Mouse (Mus musculus): Measurements from ENCODE around the gene Map2k4. TPM values are rescaled to one million over a fixed set of nuclear protein-coding genes. Genes with fewer than 3 reads are reported as not detected.

Gene Map2k4
- polyA plus RNA-seq, 1 experiment: 70.0 TPM

DNA sequence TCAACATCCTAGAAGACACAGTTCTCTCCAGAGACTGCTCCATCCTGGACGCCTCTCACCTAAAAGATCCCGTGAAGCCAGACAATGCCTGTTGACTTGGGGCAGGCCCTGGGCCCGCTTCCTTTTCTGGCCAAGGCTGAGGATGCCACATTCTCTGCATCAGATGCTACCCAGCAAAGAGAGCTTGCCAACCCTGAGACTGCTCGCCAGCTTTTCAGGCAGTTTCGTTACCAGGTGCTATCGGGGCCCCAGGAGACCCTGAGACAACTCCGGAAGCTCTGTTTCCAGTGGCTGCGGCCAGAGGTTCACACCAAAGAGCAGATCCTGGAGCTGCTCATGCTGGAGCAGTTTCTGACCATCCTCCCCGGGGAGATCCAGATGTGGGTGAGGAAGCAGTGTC is 26.3 kb upstream of the Map2k4 start:
- H3K36me3 ChIP-seq (ENCODE audit: control insufficient read depth, insufficient read depth, low read length, poor library complexity, severe bottlenecking): peaks cover 8% of the 10 kb centered on the region
- no peaks in the 10 kb centered on the region for H3K4me1 ChIP-seq (ENCODE audit: control insufficient read depth, insufficient read depth, low read length)
- TF ChIP-seq CTCF (IDR thresholded peaks at IDR 0.05; ENCODE audit: low read depth, low read length): no peak
- no peaks in the 10 kb centered on the region for H3K27me3 ChIP-seq (ENCODE audit: control insufficient read depth, insufficient read depth, low read length, poor library complexity, severe bottlenecking)
- H3K4me3 ChIP-seq (ENCODE audit: low read depth, low read length): no peak overlapping the region
- no peak overlapping the region for H3K9ac ChIP-seq (ENCODE audit: low read depth, poor library complexity, severe bottlenecking)
- no peak overlapping the region for H3K27ac ChIP-seq (ENCODE audit: insufficient read depth, low read length)
- no peaks in the 10 kb centered on the region for H3K9me3 ChIP-seq (replicated peaks; ENCODE audit: control insufficient read depth, insufficient read depth, low read length, poor library complexity, severe bottlenecking)

- Histone ChIP-seq H3K9me3 (replicated peaks; ENCODE audit: control insufficient read depth, insufficient read depth, low read length, poor library complexity, severe bottlenecking) (no peaks in the 10 kb centered on the region), H3K27ac (ENCODE audit: insufficient read depth, low read length) (no peak overlapping the region), H3K4me1 (ENCODE audit: control insufficient read depth, insufficient read depth, low read length) (no peaks in the 10 kb centered on the region), H3K4me3 (ENCODE audit: low read depth, low read length) (no peak overlapping the region), H3K27me3 (ENCODE audit: control insufficient read depth, insufficient read depth, low read length, poor library complexity, severe bottlenecking) (no peaks in the 10 kb centered on the region), H3K9ac (ENCODE audit: low read depth, poor library complexity, severe bottlenecking) (no peak overlapping the region), H3K36me3 (ENCODE audit: control insufficient read depth, insufficient read depth, low read length, poor library complexity, severe bottlenecking) (peaks cover 8% of the 10 kb centered on the region)
- TF ChIP-seq CTCF (IDR thresholded peaks at IDR 0.05; ENCODE audit: low read depth, low read length): no peak
- no peak for TF ChIP-seq EP300 (IDR thresholded peaks at IDR 0.05; ENCODE audit: insufficient read depth, low read depth, low read length)
- no peak for TF ChIP-seq POLR2A (IDR thresholded peaks at IDR 0.05; ENCODE audit: insufficient read depth, low read length)
Measured at GRCm38 (mm10) chr11:65812088-65812487, 24.0 kb upstream of the Map2k4 start.

GRCm38 (mm10) chr11:65807601-65808000 is 19.5 kb upstream of the Map2k4 start:
- Histone ChIP-seq H3K9me3 (replicated peaks; ENCODE audit: control insufficient read depth, insufficient read depth, low read length, poor library complexity, severe bottlenecking) (no peaks in the 10 kb centered on the region), H3K27ac (ENCODE audit: insufficient read depth, low read length) (no peak overlapping the region; the same call in 1 of the 2 replicates), H3K4me1 (ENCODE audit: control insufficient read depth, insufficient read depth, low read length) (no peaks in the 10 kb centered on the region), H3K27me3 (ENCODE audit: control insufficient read depth, insufficient read depth, low read length, poor library complexity, severe bottlenecking) (no peaks in the 10 kb centered on the region), H3K9ac (ENCODE audit: low read depth, poor library complexity, severe bottlenecking) (peak overlapping the region; percentile 73), H3K4me3 (ENCODE audit: low read depth, low read length) (peak overlapping the region; percentile 96), H3K36me3 (ENCODE audit: control insufficient read depth, insufficient read depth, low read length, poor library complexity, severe bottlenecking) (no peaks in the 10 kb centered on the region)
- TF ChIP-seq CTCF (IDR thresholded peaks at IDR 0.05; ENCODE audit: low read depth, low read length): no peak
- no peak for TF ChIP-seq EP300 (IDR thresholded peaks at IDR 0.05; ENCODE audit: insufficient read depth, low read depth, low read length)
- TF ChIP-seq POLR2A (IDR thresholded peaks at IDR 0.05; ENCODE audit: insufficient read depth, low read length): no peak

GRCm38 (mm10) chr11:65806909-65807504 is 18.9 kb upstream of the Map2k4 start, which contains the start of gene Zkscan6:
TSS of gene Zkscan6 (plus strand) at chr11:65807175.
- H3K4me1 ChIP-seq (ENCODE audit: control insufficient read depth, insufficient read depth, low read length): no peaks in the 10 kb centered on the region
- no peak for TF ChIP-seq CTCF (IDR thresholded peaks at IDR 0.05; ENCODE audit: low read depth, low read length)
- peak; percentile 55 for TF ChIP-seq POLR2A (IDR thresholded peaks at IDR 0.05; ENCODE audit: insufficient read depth, low read length)
- H3K36me3 ChIP-seq (ENCODE audit: control insufficient read depth, insufficient read depth, low read length, poor library complexity, severe bottlenecking): no peaks in the 10 kb centered on the region
- peak within 1 kb of the TSS; percentile 73 for H3K9ac ChIP-seq (ENCODE audit: low read depth, poor library complexity, severe bottlenecking)
- H3K27ac ChIP-seq (ENCODE audit: insufficient read depth, low read length): peak within 1 kb of the TSS; percentile 80
- H3K9me3 ChIP-seq (replicated peaks; ENCODE audit: control insufficient read depth, insufficient read depth, low read length, poor library complexity, severe bottlenecking): no peaks in the 10 kb centered on the region
- H3K4me3 ChIP-seq (ENCODE audit: low read depth, low read length): peak within 1 kb of the TSS; percentile 96
- no peaks in the 10 kb centered on the region for H3K27me3 ChIP-seq (ENCODE audit: control insufficient read depth, insufficient read depth, low read length, poor library complexity, severe bottlenecking)

DNA sequence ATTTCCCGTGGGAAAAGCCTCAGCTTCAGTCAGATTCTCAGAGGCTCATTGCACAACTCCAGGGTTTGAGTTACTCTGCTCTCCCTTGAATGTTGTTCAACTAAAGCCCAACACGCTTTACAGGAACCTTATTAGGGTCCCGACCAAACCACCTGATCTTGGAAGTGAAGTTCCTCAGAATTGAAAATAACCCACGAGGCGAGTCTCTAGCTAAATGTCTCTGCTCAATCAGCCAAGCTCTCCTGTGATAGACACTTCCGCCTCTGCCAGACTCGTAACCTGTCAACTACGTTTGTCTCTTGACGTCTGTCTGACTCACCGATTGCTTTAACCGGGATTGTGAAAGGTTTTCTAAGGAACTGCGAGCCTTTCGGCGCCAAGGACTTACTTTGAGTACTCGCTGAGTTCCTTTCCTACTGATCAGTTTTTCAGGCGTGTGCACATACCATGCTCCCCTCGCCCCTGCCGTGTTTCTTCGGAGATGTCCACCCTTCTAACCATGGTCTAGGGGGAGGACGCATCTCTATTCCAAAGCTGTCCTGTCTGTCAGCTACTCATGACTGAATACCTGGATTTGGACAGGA is 18.3 kb upstream of the Map2k4 start:
- H3K27me3 ChIP-seq (ENCODE audit: control insufficient read depth, insufficient read depth, low read length, poor library complexity, severe bottlenecking): no peaks in the 10 kb centered on the region
- H3K4me1 ChIP-seq (ENCODE audit: control insufficient read depth, insufficient read depth, low read length): no peaks in the 10 kb centered on the region
- no peaks in the 10 kb centered on the region for H3K9me3 ChIP-seq (replicated peaks; ENCODE audit: control insufficient read depth, insufficient read depth, low read length, poor library complexity, severe bottlenecking)
- H3K9ac ChIP-seq (ENCODE audit: low read depth, poor library complexity, severe bottlenecking): peak overlapping the region; percentile 25
- peak overlapping the region; percentile 92 for H3K4me3 ChIP-seq (ENCODE audit: low read depth, low read length)
- no peak overlapping the region for H3K27ac ChIP-seq (ENCODE audit: insufficient read depth, low read length)
- H3K36me3 ChIP-seq (ENCODE audit: control insufficient read depth, insufficient read depth, low read length, poor library complexity, severe bottlenecking): no peaks in the 10 kb centered on the region
- TF ChIP-seq CTCF (IDR thresholded peaks at IDR 0.05; ENCODE audit: low read depth, low read length) (no peak), EP300 (IDR thresholded peaks at IDR 0.05; ENCODE audit: insufficient read depth, low read depth, low read length) (no peak), POLR2A (IDR thresholded peaks at IDR 0.05; ENCODE audit: insufficient read depth, low read length) (no peak)

- H3K9me3 ChIP-seq (replicated peaks; ENCODE audit: control insufficient read depth, insufficient read depth, low read length, poor library complexity, severe bottlenecking): no peaks in the 10 kb centered on the region
- H3K36me3 ChIP-seq (ENCODE audit: control insufficient read depth, insufficient read depth, low read length, poor library complexity, severe bottlenecking): no peaks in the 10 kb centered on the region
- no peak overlapping the region for H3K27ac ChIP-seq (ENCODE audit: insufficient read depth, low read length)
- H3K27me3 ChIP-seq (ENCODE audit: control insufficient read depth, insufficient read depth, low read length, poor library complexity, severe bottlenecking): no peaks in the 10 kb centered on the region
- no peak overlapping the region for H3K4me3 ChIP-seq (ENCODE audit: low read depth, low read length)
- no peak for TF ChIP-seq EP300 (IDR thresholded peaks at IDR 0.05; ENCODE audit: insufficient read depth, low read depth, low read length)
- no peak for TF ChIP-seq POLR2A (IDR thresholded peaks at IDR 0.05; ENCODE audit: insufficient read depth, low read length)
- TF ChIP-seq CTCF (IDR thresholded peaks at IDR 0.05; ENCODE audit: low read depth, low read length): no peak
- H3K9ac ChIP-seq (ENCODE audit: low read depth, poor library complexity, severe bottlenecking): no peak overlapping the region
- H3K4me1 ChIP-seq (ENCODE audit: control insufficient read depth, insufficient read depth, low read length): no peaks in the 10 kb centered on the region
Measured at GRCm38 (mm10) chr11:65801899-65802298, 13.8 kb upstream of the Map2k4 start.
